Mouse (Mus musculus) embryonic facial prominence, embryonic 10.5 days (tissue): Measurements from ENCODE around the gene Dtnb. TPM values are rescaled to one million over a fixed set of nuclear protein-coding genes. Genes with fewer than 3 reads are reported as not detected.
"Not testable (repeated sequence)": the region's sequence is repeated elsewhere in the genome, so short reads cannot be mapped to it uniquely, and the experiment has no call there.

Experiments
- DNase-seq: peaks from one replicate; pipeline ENCODE4 v3.0.0-alpha.2; 2017; ENCODE audit warnings: low spot score
- H3K27ac ChIP-seq: fragments of 300-500 bp; sonication (generic); replicated peaks from 2 replicates; pipeline ENCODE4 v1.5.1; 2016; ENCODE audit warnings: mild to moderate bottlenecking
- H3K27me3 ChIP-seq: fragments of 300-500 bp; sonication (generic); replicated peaks from 2 replicates; pipeline ENCODE4 v1.6.1; 2016; ENCODE audit warnings: low read depth, mild to moderate bottlenecking; ENCODE audit not compliant: poor library complexity, severe bottlenecking
- H3K36me3 ChIP-seq: fragments of 300-500 bp; sonication (generic); replicated peaks from 2 replicates; pipeline ENCODE4 v1.6.1; 2016; ENCODE audit warnings: mild to moderate bottlenecking, moderate library complexity
- H3K4me1 ChIP-seq: fragments of 300-500 bp; sonication (generic); 2 replicates; pipeline ENCODE4 v1.6.1; 2016
- H3K4me3 ChIP-seq: fragments of 300-500 bp; sonication (generic); 2 replicates; pipeline ENCODE4 v1.5.1; 2016; ENCODE audit warnings: mild to moderate bottlenecking, moderate library complexity
- H3K9me3 ChIP-seq: fragments of 300-500 bp; sonication (generic); 2 replicates; pipeline ENCODE4 v1.6.1; 2016; ENCODE audit warnings: mild to moderate bottlenecking
- WGBS: fragments of 180-500 bp; shearing (Covaris S2); methylation state at CpG from one replicate; pipeline ENCODE4 v1.1.7; 2016; 5-methylcytosine and 5-hydroxymethylcytosine counted together
- polyA plus RNA-seq: library from polyadenylated mRNA; unstranded; fragments of >200 nt; fragmentation: Nextera tagmentation; extraction: Ambion mirVana; gene quantifications from 2 replicates; pipeline ENCODE4 v1.2.1, GENCODE M21; 2016

Gene Dtnb
- 37.8 and 43.2 TPM in 2 replicates for polyA plus RNA-seq

GRCm38 (mm10) chr12:3571787-3572580, at the start of gene Dtnb:
TSS of gene Dtnb (plus strand) at chr12:3572381.
- DNase-seq: peak; percentile 85
- H3K4me3 ChIP-seq: peak within 1 kb of the TSS; percentile 92
- H3K27me3 ChIP-seq: 0 out of 2 replicates have a peak, but pooled peaks cover 6% of the 10 kb centered on the region
- H3K9me3 ChIP-seq: no peaks in the 10 kb centered on the region
- H3K4me1 ChIP-seq: peaks cover 14% of the 10 kb centered on the region
- H3K27ac ChIP-seq: peak within 1 kb of the TSS; percentile 97
- no peaks in the 10 kb centered on the region for H3K36me3 ChIP-seq
- 1% methylated on average over 85 of the region's 85 CpGs for WGBS

DNA sequence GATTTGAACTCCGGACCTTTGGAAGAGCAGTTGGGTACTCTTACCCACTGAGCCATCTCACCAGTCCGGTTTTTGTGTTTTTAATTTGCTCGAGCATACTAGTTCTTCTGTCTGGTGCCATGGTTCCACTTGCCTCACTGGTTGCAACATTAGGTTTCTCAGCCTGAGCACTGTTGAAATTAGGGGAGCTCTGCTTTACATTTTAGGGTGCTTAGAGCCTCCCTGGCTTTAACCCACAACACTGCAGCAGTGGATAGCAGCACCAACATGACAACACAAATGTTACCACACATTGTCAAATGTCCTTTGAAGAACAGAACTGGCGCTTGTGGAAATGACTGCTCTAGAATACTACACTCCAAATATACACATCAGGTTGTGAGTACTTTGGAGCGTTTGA, 46.6 kb upstream of the Dtnb start:
- WGBS: 92% methylated on average over 5 of the region's 5 CpGs
- Histone ChIP-seq H3K4me1 (no peaks in the 10 kb centered on the region), H3K4me3 (no peak overlapping the region), H3K36me3 (no peaks in the 10 kb centered on the region), H3K27ac (no peak overlapping the region), H3K27me3 (no peaks in the 10 kb centered on the region), H3K9me3 (0 out of 2 replicates have a peak, but pooled peaks cover 3% of the 10 kb centered on the region)
- DNase-seq: no peak

- WGBS: 98% methylated on average over 1 of the region's 1 CpGs
- not testable (repeated sequence) for H3K36me3 ChIP-seq, H3K4me1 ChIP-seq, H3K27me3 ChIP-seq, H3K4me3 ChIP-seq, H3K9me3 ChIP-seq, DNase-seq, H3K27ac ChIP-seq
Measured at GRCm38 (mm10) chr12:3535446-3535845, 36.7 kb upstream of the Dtnb start.

GRCm38 (mm10) chr12:3537616-3538015, 34.6 kb upstream of the Dtnb start:
- 87% methylated on average over 3 of the region's 3 CpGs for WGBS
- no peaks in the 10 kb centered on the region for H3K27me3 ChIP-seq

DNA sequence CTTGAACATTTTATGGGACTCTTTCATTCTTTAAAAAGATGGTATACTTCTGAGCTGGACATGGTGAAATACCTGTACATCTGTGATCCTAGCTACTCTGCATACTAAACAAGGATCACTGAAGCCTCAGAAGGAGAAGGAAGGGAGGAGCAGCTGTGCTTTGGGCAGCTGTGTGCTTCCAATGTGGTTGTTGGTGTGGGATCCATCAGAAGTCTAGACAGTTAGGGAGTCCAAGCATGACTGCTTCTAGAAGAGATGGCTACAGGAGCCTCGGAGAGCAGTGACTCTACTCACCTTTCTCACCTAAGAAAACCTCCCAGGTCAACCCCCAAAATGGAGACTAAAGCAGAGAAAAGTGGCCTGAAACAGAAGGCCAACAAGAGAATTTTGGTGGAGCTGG, 34.1 kb upstream of the Dtnb start:
- Histone ChIP-seq H3K9me3 (no peaks in the 10 kb centered on the region; the same call in 1 of the 2 replicates), H3K27me3 (no peaks in the 10 kb centered on the region), H3K27ac (no peak overlapping the region), H3K4me1 (no peaks in the 10 kb centered on the region), H3K36me3 (no peaks in the 10 kb centered on the region), H3K4me3 (no peak overlapping the region)
- DNase-seq: no peak
- 86% methylated on average over 1 of the region's 1 CpGs for WGBS

More at GRCm38 (mm10) chr12:3537616-3538015, 34.6 kb upstream of the Dtnb start:
- H3K4me1 ChIP-seq: no peaks in the 10 kb centered on the region
- no peaks in the 10 kb centered on the region; the same call in 1 of the 2 replicates for H3K9me3 ChIP-seq
- H3K27ac ChIP-seq: no peak overlapping the region
- no peaks in the 10 kb centered on the region for H3K36me3 ChIP-seq
- DNase-seq: no peak
- H3K4me3 ChIP-seq: no peak overlapping the region

GRCm38 (mm10) chr12:3539605-3540004, 32.6 kb upstream of the Dtnb start:
- Histone ChIP-seq H3K4me1 (no peaks in the 10 kb centered on the region), H3K36me3 (no peaks in the 10 kb centered on the region), H3K27me3 (no peaks in the 10 kb centered on the region), H3K9me3 (no peaks in the 10 kb centered on the region; the same call in 1 of the 2 replicates), H3K4me3 (no peak overlapping the region), H3K27ac (no peak overlapping the region)
- DNase-seq: no peak
- WGBS: 78% methylated on average over 2 of the region's 2 CpGs

DNA sequence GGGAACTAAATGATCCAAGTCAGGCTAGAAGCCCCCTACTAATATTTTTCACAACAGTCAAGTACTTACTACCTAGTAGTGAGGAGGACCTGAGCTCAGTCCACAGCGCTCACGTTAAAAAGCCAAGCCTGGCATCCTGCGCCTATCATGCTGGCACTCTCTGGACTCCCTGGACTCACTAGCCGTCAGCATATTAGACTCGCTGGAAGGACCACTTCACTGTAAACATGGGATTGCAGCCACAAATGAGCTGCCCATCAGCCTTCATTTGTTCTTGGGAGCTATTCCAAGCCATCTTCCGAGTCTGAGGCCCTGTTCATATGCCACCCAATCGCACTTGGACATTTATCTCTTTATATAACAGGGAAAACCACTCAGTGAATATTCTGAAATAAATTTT, 31.3 kb upstream of the Dtnb start:
- no peaks in the 10 kb centered on the region; the same call in 1 of the 2 replicates for H3K9me3 ChIP-seq
- no peak overlapping the region for H3K27ac ChIP-seq
- H3K27me3 ChIP-seq: no peaks in the 10 kb centered on the region
- no peaks in the 10 kb centered on the region for H3K4me1 ChIP-seq
- H3K4me3 ChIP-seq: no peak overlapping the region
- no peaks in the 10 kb centered on the region for H3K36me3 ChIP-seq
- no peak for DNase-seq
- 93% methylated on average over 7 of the region's 7 CpGs for WGBS

GRCm38 (mm10) chr12:3545451-3545850, 26.7 kb upstream of the Dtnb start:
- H3K36me3 ChIP-seq: no peaks in the 10 kb centered on the region
- peaks cover 29% of the 10 kb centered on the region for H3K4me1 ChIP-seq
- no peaks in the 10 kb centered on the region for H3K27me3 ChIP-seq
- DNase-seq: no peak
- no peak overlapping the region for H3K4me3 ChIP-seq
- H3K27ac ChIP-seq: no peak overlapping the region
- WGBS: 65% methylated on average over 3 of the region's 3 CpGs
- no peaks in the 10 kb centered on the region for H3K9me3 ChIP-seq

DNA sequence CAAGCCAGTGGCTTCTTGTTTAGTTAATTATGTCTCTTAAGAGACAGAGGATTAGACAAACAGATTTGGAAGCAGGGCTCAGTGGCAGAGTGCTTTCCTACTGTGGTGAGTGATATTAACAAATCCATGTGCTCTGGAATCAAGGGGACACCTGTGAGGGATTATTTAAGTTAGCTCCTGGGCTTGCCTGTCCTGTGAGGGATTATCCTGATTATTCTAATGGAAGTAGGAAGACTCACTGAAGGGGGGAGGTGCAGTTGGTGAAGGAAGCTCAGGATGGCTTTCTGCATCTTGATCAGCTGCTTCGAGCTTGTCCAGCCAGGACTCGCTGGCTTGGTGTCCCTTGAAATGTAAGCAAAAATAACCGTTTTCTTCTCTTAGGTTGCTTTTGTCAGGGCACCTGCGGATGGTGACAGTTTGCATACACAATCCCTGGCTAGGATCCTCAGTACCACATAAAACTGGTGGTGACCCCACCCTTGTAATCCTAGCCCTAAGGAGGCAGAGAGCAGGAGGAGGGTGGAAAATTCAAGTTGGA, 26.0 kb upstream of the Dtnb start:
- no peak overlapping the region for H3K27ac ChIP-seq
- no peaks in the 10 kb centered on the region for H3K9me3 ChIP-seq
- H3K4me3 ChIP-seq: no peak overlapping the region
- H3K4me1 ChIP-seq: peaks cover 29% of the 10 kb centered on the region
- DNase-seq: no peak
- no peaks in the 10 kb centered on the region for H3K36me3 ChIP-seq
- WGBS: 22% methylated on average over 4 of the region's 4 CpGs
- H3K27me3 ChIP-seq: no peaks in the 10 kb centered on the region

- Histone ChIP-seq H3K4me3 (no peak overlapping the region), H3K9me3 (no peaks in the 10 kb centered on the region), H3K4me1 (peaks cover 29% of the 10 kb centered on the region), H3K27ac (no peak overlapping the region), H3K27me3 (no peaks in the 10 kb centered on the region), H3K36me3 (no peaks in the 10 kb centered on the region)
- no peak for DNase-seq
- whole genome bisulfite sequencing: 30% methylated on average over 6 of the region's 6 CpGs
Measured at GRCm38 (mm10) chr12:3546781-3547180, 25.4 kb upstream of the Dtnb start.

- no peak overlapping the region for H3K27ac ChIP-seq
- no peaks in the 10 kb centered on the region for H3K9me3 ChIP-seq
- H3K27me3 ChIP-seq: no peaks in the 10 kb centered on the region
- peaks cover 29% of the 10 kb centered on the region for H3K4me1 ChIP-seq
- WGBS: 53% methylated on average over 4 of the region's 4 CpGs
- no peak for DNase-seq
- no peak overlapping the region for H3K4me3 ChIP-seq
- H3K36me3 ChIP-seq: no peaks in the 10 kb centered on the region
Measured at GRCm38 (mm10) chr12:3547506-3547905, 24.7 kb upstream of the Dtnb start.

- H3K27ac ChIP-seq: no peak overlapping the region
- H3K4me3 ChIP-seq: no peak overlapping the region
- H3K4me1 ChIP-seq: peaks cover 29% of the 10 kb centered on the region
- no peaks in the 10 kb centered on the region for H3K27me3 ChIP-seq
- no peaks in the 10 kb centered on the region for H3K9me3 ChIP-seq
- no peaks in the 10 kb centered on the region for H3K36me3 ChIP-seq
- DNase-seq: no peak
- 43% methylated on average over 3 of the region's 3 CpGs for WGBS
Measured at GRCm38 (mm10) chr12:3547911-3548310, 24.3 kb upstream of the Dtnb start.

DNA sequence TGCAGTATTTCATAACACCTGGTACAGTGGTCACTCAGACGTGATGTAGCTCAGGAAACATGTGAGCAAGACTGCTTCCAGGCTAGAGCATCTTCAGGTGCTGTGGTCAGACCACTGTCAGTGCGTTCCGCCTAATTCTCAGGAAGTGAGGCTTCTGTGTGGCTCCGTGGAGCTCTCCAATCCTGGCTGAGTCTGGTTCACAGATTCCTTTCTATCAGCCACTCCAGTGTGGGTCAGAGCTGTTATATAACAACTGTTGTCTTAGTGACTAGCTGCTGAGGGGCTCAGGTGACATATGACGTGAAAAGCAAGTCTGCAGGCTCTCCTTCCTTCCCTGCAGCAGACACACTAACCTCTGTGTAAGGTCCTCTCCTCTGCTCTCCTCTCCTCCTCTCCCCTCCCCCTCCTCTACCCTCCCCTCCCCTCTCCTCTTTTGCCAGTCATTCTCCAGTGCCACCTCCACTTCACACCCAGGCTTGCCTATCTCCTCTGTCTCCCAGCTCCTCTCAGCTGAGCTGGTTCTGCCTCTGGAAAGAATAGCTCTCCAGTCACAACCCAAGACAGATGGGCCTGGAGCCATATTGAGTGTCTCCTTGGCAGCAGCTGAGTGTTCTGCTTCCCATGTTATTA, 23.5 kb upstream of the Dtnb start:
- H3K9me3 ChIP-seq: no peaks in the 10 kb centered on the region
- H3K4me3 ChIP-seq: no peak overlapping the region
- no peak overlapping the region for H3K27ac ChIP-seq
- WGBS: 50% methylated on average over 5 of the region's 5 CpGs
- peaks cover 29% of the 10 kb centered on the region for H3K4me1 ChIP-seq
- H3K27me3 ChIP-seq: no peaks in the 10 kb centered on the region
- no peak for DNase-seq
- no peaks in the 10 kb centered on the region for H3K36me3 ChIP-seq
